Mouse (Mus musculus): ENCODE results near the gene Bmp7. TPM values are rescaled to one million over a fixed set of nuclear protein-coding genes. Genes with fewer than 3 reads are reported as not detected.

Bmp7 gene
- total RNA-seq, 2 experiments from 2014 or later: 11.9 to 12.1 TPM

GRCm38 (mm10) chr2:172923198-172923597, 16.9 kb downstream of the Bmp7 start:
- intact Hi-C loops (cut with DNase I): no loop called here
- DNase-seq (ENCODE audit: low spot score in 2 of 2): no peak

DNA sequence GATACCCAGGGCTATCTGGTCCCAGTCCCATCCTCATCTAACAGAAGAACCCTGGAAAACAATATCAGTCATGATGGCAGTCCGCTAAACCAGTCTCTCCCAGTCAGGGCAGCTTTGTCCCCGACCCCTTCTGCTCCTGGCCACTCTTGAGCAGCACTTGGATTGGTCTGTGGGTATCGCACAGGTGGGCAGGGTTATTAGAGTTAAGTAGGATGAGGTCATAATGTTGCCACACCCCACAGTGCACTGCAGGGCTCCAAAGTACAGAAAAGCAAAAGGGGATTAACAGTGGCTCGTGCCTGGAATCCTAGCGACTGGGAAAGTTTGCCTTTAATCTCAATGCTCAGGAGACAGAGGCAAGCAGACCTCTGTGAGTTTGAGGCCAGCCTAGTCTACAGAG, 17.5 kb downstream of the Bmp7 start:
- DNase-seq (ENCODE audit: low spot score in 2 of 2): no peak
- intact Hi-C loops (cut with DNase I): no loop called here

- no peak for DNase-seq (ENCODE audit: low spot score in 2 of 2)
- intact Hi-C loops (cut with DNase I): no loop called here
Measured at GRCm38 (mm10) chr2:172914018-172914417, 26.1 kb downstream of the Bmp7 start.

- DNase-seq (ENCODE audit: low spot score in 2 of 2): no peak
- intact Hi-C loops (cut with DNase I): no loop called here
Measured at GRCm38 (mm10) chr2:172911715-172912114, 28.4 kb downstream of the Bmp7 start.

- intact Hi-C loops (cut with DNase I): no loop called here
- no peak for DNase-seq (ENCODE audit: low spot score in 2 of 2)
Measured at GRCm38 (mm10) chr2:172911157-172911556, 29.0 kb downstream of the Bmp7 start.

DNA sequence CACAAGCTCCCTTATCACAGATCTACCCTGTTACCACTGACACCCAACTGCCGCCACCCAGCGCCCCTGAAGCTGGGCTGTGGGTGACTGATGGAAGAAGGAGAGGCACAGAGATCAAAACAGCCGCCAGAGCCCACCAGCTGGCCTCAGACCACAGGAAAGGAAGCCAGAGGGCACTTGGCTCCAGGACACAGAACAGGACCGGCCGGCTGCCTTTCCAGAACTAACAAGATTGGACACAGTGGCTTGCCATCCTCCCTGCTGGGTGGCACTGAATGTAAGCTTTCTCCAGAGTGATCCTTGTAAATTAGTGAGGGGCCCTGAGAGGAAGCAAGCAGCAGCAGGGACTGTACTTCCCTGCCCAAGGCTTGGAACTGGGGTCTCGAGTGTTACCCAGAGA, 30.7 kb downstream of the Bmp7 start:
- no peak for DNase-seq (ENCODE audit: low spot score in 2 of 2)
- intact Hi-C loops (cut with DNase I): no loop called here

GRCm38 (mm10) chr2:172906146-172906545, 34.0 kb downstream of the Bmp7 start:
- intact Hi-C loops (cut with DNase I): no loop called here
- DNase-seq (ENCODE audit: low spot score in 2 of 2): no peak

GRCm38 (mm10) chr2:172905057-172905456, 35.1 kb downstream of the Bmp7 start:
- DNase-seq (ENCODE audit: low spot score in 2 of 2): no peak
- intact Hi-C loops (cut with DNase I): no loop called here

DNA sequence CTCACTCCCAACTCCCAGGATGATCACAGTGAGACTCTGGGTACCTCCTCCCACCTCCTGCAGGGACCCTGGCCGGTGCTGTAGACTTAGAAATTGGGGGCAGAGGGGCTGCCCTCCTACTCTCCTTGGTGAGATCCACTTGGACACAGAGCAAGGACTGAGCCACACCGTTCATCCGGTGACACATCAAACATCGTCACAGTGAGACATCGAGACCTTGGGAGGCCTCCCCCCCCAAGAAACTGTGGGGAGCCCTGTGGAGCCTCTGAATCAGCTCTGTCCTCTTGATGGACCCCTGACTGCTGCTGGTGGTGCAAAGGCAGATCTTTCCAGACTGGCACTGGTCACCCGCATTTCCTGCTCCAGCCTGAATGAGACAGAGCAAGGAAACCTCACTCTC, 35.5 kb downstream of the Bmp7 start:
- intact Hi-C loops (cut with DNase I): no loop called here
- DNase-seq (ENCODE audit: low spot score in 2 of 2): no peak

DNA sequence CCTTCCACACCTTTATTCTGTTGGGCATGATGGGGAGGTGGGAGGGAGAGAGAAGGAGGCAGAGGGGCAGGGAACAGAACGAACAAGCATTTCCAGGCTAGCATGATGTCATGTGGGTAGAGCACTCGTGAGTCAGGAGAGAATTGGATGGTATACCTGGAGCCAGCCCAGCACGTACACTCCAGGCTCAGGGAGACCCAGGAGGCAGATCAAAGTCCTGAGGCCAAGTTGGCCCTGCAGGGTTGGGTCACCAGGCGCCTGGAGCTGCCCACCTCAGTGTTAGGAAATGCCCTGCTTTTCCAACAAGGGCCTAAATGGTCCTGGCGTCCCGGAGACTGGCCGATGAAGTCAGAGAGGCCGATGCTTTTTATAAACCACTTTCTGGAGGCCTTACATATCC, 36.6 kb downstream of the Bmp7 start:
- DNase-seq (ENCODE audit: low spot score in 2 of 2): no peak
- intact Hi-C loops (cut with DNase I): no loop called here

- intact Hi-C loops (cut with DNase I): no loop called here
- no peak for DNase-seq (ENCODE audit: low spot score in 2 of 2)
Measured at GRCm38 (mm10) chr2:172900954-172901701, 39.0 kb downstream of the Bmp7 start.

- intact Hi-C loops (cut with DNase I): loop anchor here (5.0 kb wide), 1 partner anchor 47 kb away; no protein-coding TSS in a partner anchor
- no peak for DNase-seq (ENCODE audit: low spot score in 2 of 2)
Measured at GRCm38 (mm10) chr2:172889756-172890443, 50.2 kb downstream of the Bmp7 start.

GRCm38 (mm10) chr2:172889222-172889621, 50.9 kb downstream of the Bmp7 start:
- intact Hi-C loops (cut with DNase I): no loop called here

DNA sequence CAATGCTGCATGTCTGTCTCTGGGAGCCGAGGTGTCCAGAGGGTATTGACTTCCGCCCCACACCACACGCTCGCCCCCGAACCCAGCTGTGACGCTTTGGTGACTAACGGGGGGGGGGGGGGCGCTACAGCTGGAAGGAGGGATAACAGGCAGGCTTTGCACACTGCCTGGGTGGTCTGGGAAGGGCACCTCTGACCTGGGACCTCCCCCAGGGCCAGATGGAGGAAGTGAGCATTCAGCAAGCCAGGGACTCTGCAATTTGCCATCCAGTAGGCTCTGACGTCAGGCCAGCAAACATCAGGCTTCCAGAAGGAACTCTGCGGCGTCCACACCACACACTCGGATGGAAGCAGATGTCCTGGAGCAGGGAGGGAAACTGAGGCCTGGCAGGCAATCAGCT, 52.0 kb downstream of the Bmp7 start:
- DNase-seq (ENCODE audit: low spot score in 2 of 2): no peak
- intact Hi-C loops (cut with DNase I): no loop called here

More at GRCm38 (mm10) chr2:172889222-172889621, 50.9 kb downstream of the Bmp7 start:
- DNase-seq (ENCODE audit: low spot score in 2 of 2): no peak

GRCm38 (mm10) chr2:172885861-172886260, 54.3 kb downstream of the Bmp7 start:
- DNase-seq (ENCODE audit: low spot score in 2 of 2): no peak
- intact Hi-C loops (cut with DNase I): no loop called here

DNA sequence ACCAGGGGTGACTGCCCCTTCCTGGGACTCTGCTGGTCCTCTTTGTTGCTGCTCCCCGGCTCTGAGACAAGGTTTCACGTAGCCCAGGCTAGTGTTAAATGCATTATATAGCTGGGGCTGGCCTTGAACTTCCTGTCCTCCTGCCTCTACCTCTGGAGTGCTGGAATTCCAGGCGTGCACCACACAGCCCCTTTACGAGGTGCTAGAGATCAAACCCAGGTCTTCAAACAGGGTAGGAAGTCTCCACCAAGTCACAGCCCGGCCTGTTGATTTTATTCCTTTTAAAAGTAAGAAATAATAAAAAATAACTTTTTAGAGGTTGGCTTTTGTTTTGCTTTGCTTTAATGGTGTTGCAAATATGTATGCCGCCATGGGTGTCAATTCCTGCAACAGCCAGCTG, 55.5 kb downstream of the Bmp7 start:
- DNase-seq (ENCODE audit: low spot score in 2 of 2): no peak
- intact Hi-C loops (cut with DNase I): no loop called here

DNA sequence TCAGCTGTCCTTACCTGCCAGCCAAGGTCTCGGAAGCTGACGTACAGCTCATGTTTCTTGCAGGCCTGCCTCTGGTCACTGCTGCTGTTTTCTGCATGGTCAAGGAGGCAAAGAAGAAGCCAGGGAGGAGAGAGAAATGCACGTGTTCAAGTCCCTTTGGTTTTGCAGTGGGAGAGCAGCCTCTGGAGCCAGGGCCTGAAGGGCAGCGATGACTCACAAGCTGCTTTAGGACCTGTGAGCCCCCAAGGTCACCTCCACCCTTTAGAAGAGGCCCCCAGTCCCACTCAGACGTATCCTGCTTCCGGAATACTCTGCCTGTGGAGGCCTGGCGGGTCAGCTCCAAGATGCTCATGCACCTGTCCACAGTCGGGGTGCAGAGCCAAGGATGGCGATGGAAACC, 64.9 kb downstream of the Bmp7 start:
- intact Hi-C loops (cut with DNase I): no loop called here
- DNase-seq (ENCODE audit: low spot score in 2 of 2): no peak

GRCm38 (mm10) chr2:172866356-172866755, 73.8 kb downstream of the Bmp7 start:
- DNase-seq (ENCODE audit: low spot score in 2 of 2): no peak
- intact Hi-C loops (cut with DNase I): no loop called here

DNA sequence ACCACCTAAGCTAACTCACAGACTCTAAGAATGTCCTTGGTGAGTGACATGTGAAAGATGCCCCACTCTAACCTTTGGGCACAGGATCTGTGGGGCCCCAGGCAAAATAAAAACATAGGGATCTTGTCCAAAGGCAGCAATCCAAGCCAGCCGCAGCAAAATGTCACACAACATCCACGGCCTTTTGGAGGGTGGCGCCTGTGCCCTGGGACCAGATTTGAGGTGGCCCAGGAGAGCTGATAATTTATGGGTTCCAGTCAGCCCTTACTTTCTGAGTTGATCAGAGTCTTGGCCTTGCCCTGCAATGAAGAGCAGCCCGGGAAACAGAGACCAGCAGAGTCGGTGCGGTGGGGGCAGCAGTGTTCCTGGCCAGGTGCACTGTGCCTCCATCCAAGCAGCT, 75.0 kb downstream of the Bmp7 start:
- no peak for DNase-seq (ENCODE audit: low spot score in 2 of 2)
- intact Hi-C loops (cut with DNase I): no loop called here

DNA sequence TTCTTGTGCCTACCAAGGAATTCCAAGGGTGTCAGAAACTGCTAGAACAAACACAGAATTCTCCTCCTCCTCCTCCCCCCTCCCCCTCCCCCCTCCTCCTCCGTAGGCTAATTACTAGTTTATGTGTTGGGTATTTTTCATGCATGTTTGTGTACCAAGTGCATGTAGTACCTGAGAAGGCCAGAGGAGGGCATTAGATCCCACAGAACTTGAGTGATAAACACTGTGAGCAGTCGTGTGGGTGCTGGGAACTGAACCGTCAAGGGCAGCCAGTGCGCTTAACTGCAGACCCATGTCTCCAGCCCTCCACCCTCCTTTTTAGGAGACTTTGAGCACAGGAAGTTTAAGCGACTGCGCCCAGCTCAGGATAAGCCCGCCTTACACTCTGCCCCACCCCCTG, 75.6 kb downstream of the Bmp7 start:
- DNase-seq (ENCODE audit: low spot score in 2 of 2): no peak
- intact Hi-C loops (cut with DNase I): no loop called here

DNA sequence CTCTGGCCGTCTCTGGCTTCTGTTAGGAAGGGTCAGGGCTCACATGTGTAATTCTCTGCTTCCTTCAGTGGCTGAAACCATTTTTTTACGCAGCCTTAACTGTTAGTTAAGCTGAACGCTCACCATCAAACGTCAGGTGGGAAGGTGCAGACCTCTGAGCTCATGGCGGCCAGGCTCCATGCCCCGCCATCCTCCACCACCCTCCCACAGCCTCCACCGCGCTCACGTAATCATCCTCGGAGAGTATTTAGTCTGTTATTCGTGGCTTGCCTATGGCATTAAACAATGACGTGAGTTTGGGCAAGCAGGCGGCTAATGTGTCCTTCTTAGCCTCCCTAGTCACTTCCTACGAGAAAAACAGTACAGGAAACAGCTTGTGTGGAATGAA, 76.7 kb downstream of the Bmp7 start:
- intact Hi-C loops (cut with DNase I): no loop called here
- peak in 1 of 2 experiments; percentile 17 for DNase-seq (ENCODE audit: low spot score in 2 of 2)

Data from left cerebral cortex, postnatal 14 days (tissue).